Mouse (Mus musculus) ES-E14 (cell line): Measurements from ENCODE around the gene Cdk19. TPM values are rescaled to one million over a fixed set of nuclear protein-coding genes. Genes with fewer than 3 reads are reported as not detected.

Experiments used
- DNase-seq: peaks from one replicate; pipeline ENCODE4 v3.0.0-alpha.2; 2013; ENCODE audit warnings: low read depth, low spot score
- H3K27ac ChIP-seq: 2 replicates; pipeline ENCODE4 v1.5.1; 2012; ENCODE audit warnings: low read depth, mild to moderate bottlenecking, low read length, moderate library complexity, mixed read lengths; ENCODE audit not compliant: poor library complexity, insufficient read depth, severe bottlenecking
- H3K36me3 ChIP-seq: 2 replicates; pipeline ENCODE4 v1.6.1; 2012; ENCODE audit warnings: mild to moderate bottlenecking, low read length, moderate library complexity, mixed read lengths; ENCODE audit not compliant: control insufficient read depth, poor library complexity, insufficient read depth, severe bottlenecking
- H3K4me1 ChIP-seq, 2 experiments: fragments of 150-350 bp in 1 of 2; sonication (generic) in 1 of 2; 2 replicates each; pipeline ENCODE4 v1.6.1; 2012; ENCODE audit warnings: low read length in 2 of 2, mild to moderate bottlenecking in 1 of 2, mixed read lengths in 1 of 2; ENCODE audit not compliant: control insufficient read depth in 2 of 2, insufficient read depth in 2 of 2, poor library complexity in 1 of 2
- H3K4me3 ChIP-seq, 2 experiments: fragments of 150-350 bp in 1 of 2; sonication (generic) in 1 of 2; 2 replicates each; pipeline ENCODE4 v1.5.1; 2012; ENCODE audit warnings: low read length in 2 of 2, low read depth in 1 of 2, mild to moderate bottlenecking in 1 of 2, mixed read lengths in 1 of 2; ENCODE audit not compliant: insufficient read depth in 1 of 2, poor library complexity in 1 of 2, severe bottlenecking in 1 of 2
- H3K9ac ChIP-seq: 2 replicates; pipeline ENCODE4 v1.6.1; 2012; ENCODE audit warnings: low read depth, mild to moderate bottlenecking, low read length, mixed read lengths; ENCODE audit not compliant: poor library complexity, insufficient read depth, severe bottlenecking
- H3K9me3 ChIP-seq: fragments of 150-350 bp; sonication (generic); 2 replicates; pipeline ENCODE4 v1.6.1; 2012; ENCODE audit warnings: low read depth, mild to moderate bottlenecking, low read length; ENCODE audit not compliant: control insufficient read depth, insufficient read depth
- CHD2 ChIP-seq: IDR thresholded peaks from 2 replicates; pipeline ENCODE4 v1.6.1; 2014; ENCODE audit warnings: mild to moderate bottlenecking, low read depth, low read length, inconsistent platforms
- HCFC1 ChIP-seq: IDR thresholded peaks from 2 replicates; pipeline ENCODE4 v1.6.1; 2012; ENCODE audit warnings: low read length, inconsistent platforms, borderline replicate concordance; ENCODE audit not compliant: insufficient read depth
- MAFK ChIP-seq: IDR thresholded peaks from 2 replicates; pipeline ENCODE4 v1.6.1; 2014; ENCODE audit warnings: mild to moderate bottlenecking, low read depth, low read length, inconsistent platforms; ENCODE audit not compliant: insufficient read depth
- ZC3H11A ChIP-seq: IDR thresholded peaks from 2 replicates; pipeline ENCODE4 v1.6.1; 2012; ENCODE audit warnings: low read depth, mild to moderate bottlenecking, inconsistent platforms, low read length, borderline replicate concordance
- ZNF384 ChIP-seq: IDR thresholded peaks from 2 replicates; pipeline ENCODE4 v1.6.1; 2012; ENCODE audit warnings: low read depth, low read length, inconsistent platforms
- in situ Hi-C, 2 experiments: fragments of 600-800 bp; cut with MboI; formaldehyde crosslinking; loops; one replicate each; pipeline ENCODE4 v1.15.1; 2025; ENCODE audit warnings: low sequenced_read_pairs in 2 of 2, inconsistent platforms in 1 of 2; ENCODE audit not compliant: unreplicated experiment in 2 of 2
- total RNA-seq: library from RNA; depleted of rRNA; stranded (reverse); fragments of 300-350 nt; gene quantifications from 2 replicates; pipeline ENCODE4 v1.2.3, GENCODE M21; 2012

Cdk19 gene
- total RNA-seq, 1 experiment = 6.4 TPM

GRCm38 (mm10) chr10:40524991-40525390 lies 185.6 kb downstream of the Cdk19 start:
- no peak overlapping the region for H3K27ac ChIP-seq
- peak; percentile 43 for DNase-seq
- no peaks in the 10 kb centered on the region for H3K9me3 ChIP-seq
- H3K36me3 ChIP-seq = no peaks in the 10 kb centered on the region
- no peak overlapping the region for H3K4me3 ChIP-seq
- in situ Hi-C loops = loop anchor here (5.0 to 10.0 kb wide), 4 partner anchors 160 to 260 kb away; partner anchors contain the start of gene Amd1 (in 1 of the 2)
- TF ChIP-seq ZNF384 (no peak), ZC3H11A (peak; percentile 81; the same call in 1 of the 2 replicates), MAFK (no peak), HCFC1 (no peak), CHD2 (no peak)
- no peaks in the 10 kb centered on the region for H3K4me1 ChIP-seq
- H3K9ac ChIP-seq = no peak overlapping the region

- Histone ChIP-seq H3K4me1 (no peaks in the 10 kb centered on the region), H3K27ac (no peak overlapping the region), H3K4me3 (no peak overlapping the region), H3K9ac (no peak overlapping the region), H3K36me3 (no peaks in the 10 kb centered on the region), H3K9me3 (no peaks in the 10 kb centered on the region)
- in situ Hi-C loops = loop anchor here (10.0 kb wide), 3 partner anchors 161 to 261 kb away; partner anchors contain the start of gene Amd1 (in 1 of the 2)
- TF ChIP-seq MAFK = no peak
- no peak for TF ChIP-seq ZC3H11A
- no peak for TF ChIP-seq CHD2
- no peak for TF ChIP-seq ZNF384
- no peak for DNase-seq
These were observed 186.3 kb downstream of the Cdk19 start for GRCm38 (mm10) chr10:40525616-40526155.

- TF ChIP-seq ZNF384 = no peak
- no peak for TF ChIP-seq ZC3H11A
- no peaks in the 10 kb centered on the region for H3K4me1 ChIP-seq
- H3K27ac ChIP-seq = no peak overlapping the region
- no peaks in the 10 kb centered on the region for H3K9me3 ChIP-seq
- no peak overlapping the region for H3K4me3 ChIP-seq
- no peak overlapping the region for H3K9ac ChIP-seq
- in situ Hi-C loops = loop anchor here (10.0 kb wide), 3 partner anchors 162 to 262 kb away; partner anchors contain the start of gene Amd1 (in 1 of the 2)
- no peaks in the 10 kb centered on the region for H3K36me3 ChIP-seq
- DNase-seq = no peak
These were observed 187.0 kb downstream of the Cdk19 start for GRCm38 (mm10) chr10:40526301-40526761.

DNA sequence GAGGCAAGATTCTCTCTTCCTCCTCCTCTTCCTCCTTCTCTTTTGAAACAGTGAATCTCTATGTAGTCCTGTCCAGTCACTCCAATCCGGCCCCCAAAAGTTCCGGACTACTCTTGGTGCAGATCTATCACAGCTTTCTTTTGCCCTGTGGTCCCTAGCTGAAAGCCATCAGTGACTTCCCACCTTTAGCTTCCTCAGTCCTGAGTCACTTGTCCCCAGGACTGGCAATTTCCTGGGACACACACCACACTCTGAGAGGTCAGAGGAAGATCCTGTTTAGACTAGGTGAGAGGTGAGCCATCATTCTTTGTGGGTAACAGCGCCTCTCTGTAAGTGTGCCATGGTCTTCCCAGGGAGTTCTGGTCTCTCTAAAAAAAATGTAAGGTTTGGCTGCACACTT lies 187.6 kb downstream of the Cdk19 start:
- no peaks in the 10 kb centered on the region for H3K36me3 ChIP-seq
- H3K9me3 ChIP-seq = 0 out of 2 replicates have a peak, but pooled peaks cover 1% of the 10 kb centered on the region
- H3K4me3 ChIP-seq = no peak overlapping the region
- no peak for DNase-seq
- H3K4me1 ChIP-seq = no peaks in the 10 kb centered on the region
- in situ Hi-C loops = loop anchor here (10.0 kb wide), 3 partner anchors 162 to 262 kb away; partner anchors contain the start of gene Amd1 (in 1 of the 2)
- TF ChIP-seq HCFC1 (no peak), CHD2 (no peak), MAFK (no peak), ZC3H11A (no peak), ZNF384 (no peak)
- no peak overlapping the region for H3K27ac ChIP-seq
- no peak overlapping the region for H3K9ac ChIP-seq

- no peak overlapping the region for H3K27ac ChIP-seq
- in situ Hi-C loops = loop anchor here (10.0 kb wide), 3 partner anchors 163 to 263 kb away; partner anchors contain the start of gene Amd1 (in 1 of the 2)
- no peak for TF ChIP-seq ZNF384
- TF ChIP-seq MAFK = no peak
- no peak for TF ChIP-seq ZC3H11A
- TF ChIP-seq CHD2 = no peak
- no peak for TF ChIP-seq HCFC1
- H3K9ac ChIP-seq = no peak overlapping the region
- DNase-seq = no peak
- no peak overlapping the region for H3K4me3 ChIP-seq
- H3K4me1 ChIP-seq = no peaks in the 10 kb centered on the region
- H3K36me3 ChIP-seq = no peaks in the 10 kb centered on the region
- H3K9me3 ChIP-seq = 0 out of 2 replicates have a peak, but pooled peaks cover 1% of the 10 kb centered on the region
These were observed 188.2 kb downstream of the Cdk19 start for GRCm38 (mm10) chr10:40527573-40527972.
